Mouse (Mus musculus) frontal cortex, adult 2 months (tissue): Measurements from ENCODE around the gene Tha1. TPM values are rescaled to one million over a fixed set of nuclear protein-coding genes. Genes with fewer than 3 reads are reported as not detected.

Source experiments
- DNase-seq, 2 experiments: peaks; one replicate each; pipeline ENCODE4 v3.0.0; 2022; ENCODE audit warnings: low spot score in 1 of 2; ENCODE audit errors: extremely low spot score in 1 of 2
- polyA plus RNA-seq: library from polyadenylated mRNA; depleted of rRNA; stranded (reverse); fragments of >200 nt; gene quantifications from 2 replicates; pipeline ENCODE4 v1.2.3, GENCODE M21; 2012

Gene Tha1
- polyA plus RNA-seq, 1 experiment = 9.1 TPM

DNA sequence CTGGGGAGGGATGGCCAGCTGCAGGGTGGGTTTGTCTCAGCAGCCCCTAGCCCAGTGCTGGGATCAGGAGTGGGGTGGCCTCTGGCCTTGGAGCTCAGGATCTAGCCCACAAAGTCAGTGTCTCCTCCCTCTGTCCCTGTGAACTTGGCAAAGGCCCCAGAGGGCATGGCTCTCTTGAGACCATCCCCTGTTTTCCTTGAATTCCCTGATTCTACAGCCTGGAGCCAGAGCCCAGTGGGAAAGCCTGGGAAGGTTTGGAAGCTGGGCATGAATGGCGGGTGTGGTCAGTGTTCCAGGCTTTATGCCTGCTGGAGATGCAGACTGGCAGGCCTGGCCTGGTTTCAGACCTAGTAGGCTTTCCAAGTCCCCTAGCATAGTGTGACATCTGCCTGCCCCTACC lies 8.9 kb upstream of the Tha1 start:
- DNase-seq = no peak

DNA sequence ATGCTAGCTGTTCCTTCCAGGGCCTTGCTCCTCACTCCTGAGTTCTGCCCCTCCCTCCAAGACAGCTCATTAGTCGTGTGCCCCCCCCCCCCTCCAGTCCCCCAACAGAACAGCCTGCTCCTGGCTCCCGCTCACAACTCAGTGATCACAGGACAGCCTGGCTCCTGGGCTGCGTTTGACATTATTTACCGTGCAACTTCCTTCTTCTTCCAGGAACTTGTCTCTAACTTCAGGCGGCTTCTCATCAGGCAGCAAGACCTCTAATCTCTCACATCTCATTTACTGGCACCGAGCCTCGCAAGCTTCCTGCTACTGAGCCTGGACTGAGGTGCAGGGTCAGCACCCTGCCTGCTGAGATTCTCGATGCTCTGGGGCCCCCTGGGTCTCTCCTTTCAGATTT lies 8.5 kb upstream of the Tha1 start:
- DNase-seq = no peak

DNA sequence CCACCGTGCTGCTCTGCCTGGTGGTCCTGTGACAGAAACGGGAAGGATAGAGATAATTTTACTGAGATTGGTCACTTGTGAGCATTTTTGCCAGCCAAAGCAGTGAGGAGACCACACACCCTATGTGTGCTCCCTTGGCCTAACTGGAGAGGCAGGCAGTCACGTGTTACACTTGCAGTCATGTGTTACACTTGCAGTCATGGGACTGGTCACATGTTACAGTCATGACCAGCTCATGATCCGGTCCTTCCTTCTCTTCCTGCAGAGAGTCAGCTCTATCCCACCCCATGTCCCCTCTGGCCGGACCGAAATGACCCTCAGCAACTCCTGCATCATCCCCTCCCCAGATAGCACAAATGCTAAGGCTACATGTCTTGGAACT lies 7.7 kb upstream of the Tha1 start:
- DNase-seq = no peak

DNA sequence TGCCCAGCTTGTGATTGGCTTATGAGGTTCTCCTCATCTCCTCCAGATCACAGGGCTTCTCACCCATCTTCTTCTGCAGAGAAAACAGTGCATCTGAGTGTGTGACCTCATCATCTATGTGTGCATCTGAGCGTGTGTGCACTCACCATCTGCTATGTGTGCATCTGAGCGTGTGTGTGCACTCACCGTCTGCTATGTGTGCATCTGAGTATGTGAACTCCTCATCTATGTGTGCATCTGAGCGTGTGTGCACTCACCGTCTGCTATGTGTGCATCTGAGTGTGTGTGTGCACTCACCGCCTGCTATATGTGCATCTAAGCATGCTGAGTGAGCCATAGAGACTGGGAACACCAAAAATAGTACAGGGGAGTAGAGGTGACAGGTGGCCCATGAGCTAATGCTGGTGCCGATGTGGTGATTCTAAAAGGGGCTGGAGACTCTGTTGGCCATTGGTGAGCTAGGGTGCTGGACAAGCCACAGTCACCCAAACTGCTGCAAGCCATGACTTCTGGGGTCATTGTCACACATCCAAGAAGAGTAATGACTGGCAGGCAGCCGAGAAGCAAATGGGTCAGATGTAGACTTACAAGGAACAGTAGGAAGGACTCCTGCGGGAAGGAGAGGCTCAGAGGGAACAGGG lies 7.2 kb upstream of the Tha1 start:
- DNase-seq = no peak

DNA sequence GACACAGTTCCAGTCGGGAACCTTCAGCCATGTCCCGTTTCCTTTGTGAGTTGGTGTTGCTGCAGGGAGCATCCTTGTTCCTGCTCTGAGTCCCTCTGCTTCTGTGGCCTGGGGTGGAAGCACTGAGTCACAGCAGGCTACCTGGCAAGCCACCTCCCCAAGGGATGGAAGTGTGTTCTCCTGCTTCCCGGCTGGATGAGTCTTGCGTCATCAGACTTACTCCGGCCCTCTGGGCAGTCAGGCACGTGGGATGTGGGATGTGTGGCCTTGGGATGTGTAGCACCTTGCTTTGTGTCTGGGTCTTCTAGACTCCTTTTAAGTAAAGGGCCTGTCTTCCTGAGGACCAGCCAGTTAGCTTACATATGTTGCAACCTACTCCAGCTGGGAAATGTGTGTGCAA lies 6.4 kb upstream of the Tha1 start:
- no peak for DNase-seq

DNA sequence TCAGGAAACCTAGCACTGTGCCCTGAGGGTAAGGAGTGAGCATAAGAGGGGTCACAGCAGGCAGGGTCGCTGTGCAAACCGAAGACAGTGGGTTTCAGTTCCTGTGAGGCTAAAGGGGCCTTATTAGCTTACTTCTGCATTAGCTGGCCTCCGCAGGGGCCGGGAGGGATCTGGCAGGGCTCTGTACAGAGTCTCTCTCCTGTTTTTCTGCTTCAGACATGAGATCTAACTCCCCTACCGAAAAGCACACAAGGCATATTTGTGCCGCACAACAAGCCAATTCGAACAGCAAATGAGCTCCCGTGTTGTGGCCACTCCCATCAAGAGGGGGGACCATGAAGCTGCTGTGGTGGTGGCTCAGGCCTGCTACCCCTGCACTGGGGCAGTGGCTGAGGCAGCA lies 5.6 kb upstream of the Tha1 start:
- DNase-seq = no peak

DNA sequence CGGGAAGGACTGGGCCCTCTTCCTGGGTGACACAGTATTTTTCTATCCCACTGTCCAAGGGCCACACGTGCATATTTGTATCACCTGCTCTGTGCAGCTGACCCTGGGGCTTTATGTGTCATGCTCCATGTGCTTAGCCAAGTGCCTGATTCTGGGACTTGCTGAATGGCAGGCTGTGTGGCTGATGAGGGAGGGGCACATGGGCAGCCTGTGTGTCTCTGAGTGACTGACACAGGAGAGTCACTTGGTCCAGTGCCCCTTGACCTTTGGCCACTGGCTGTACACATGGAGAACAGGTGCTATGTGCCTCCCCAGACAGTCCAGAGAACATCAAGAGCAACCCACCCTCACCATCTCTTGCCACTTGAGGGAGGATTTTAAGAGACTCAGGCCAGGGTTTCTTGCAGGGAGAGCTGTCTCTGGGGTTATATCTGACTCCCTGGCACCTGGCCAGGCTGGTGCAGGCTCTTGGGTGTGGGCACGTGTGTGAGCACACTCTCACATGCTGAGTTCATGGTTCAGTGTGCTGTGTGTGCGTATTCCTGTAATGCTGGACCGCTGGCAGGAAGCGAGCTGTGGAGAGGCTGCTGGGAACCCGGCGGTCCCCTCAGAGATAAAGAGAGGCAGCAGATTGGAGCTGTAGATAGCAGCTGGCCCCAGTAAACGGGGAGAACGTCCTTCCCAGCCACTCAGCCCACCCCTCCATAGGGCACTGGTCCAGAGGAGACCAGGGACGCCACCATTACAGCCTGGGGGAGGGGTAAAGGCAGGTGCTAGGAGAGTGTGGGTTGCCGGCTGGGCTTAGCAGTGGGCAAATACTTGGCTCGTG lies 4.8 kb upstream of the Tha1 start:
- peak in 1 of 2 experiments; percentile 34 for DNase-seq

DNA sequence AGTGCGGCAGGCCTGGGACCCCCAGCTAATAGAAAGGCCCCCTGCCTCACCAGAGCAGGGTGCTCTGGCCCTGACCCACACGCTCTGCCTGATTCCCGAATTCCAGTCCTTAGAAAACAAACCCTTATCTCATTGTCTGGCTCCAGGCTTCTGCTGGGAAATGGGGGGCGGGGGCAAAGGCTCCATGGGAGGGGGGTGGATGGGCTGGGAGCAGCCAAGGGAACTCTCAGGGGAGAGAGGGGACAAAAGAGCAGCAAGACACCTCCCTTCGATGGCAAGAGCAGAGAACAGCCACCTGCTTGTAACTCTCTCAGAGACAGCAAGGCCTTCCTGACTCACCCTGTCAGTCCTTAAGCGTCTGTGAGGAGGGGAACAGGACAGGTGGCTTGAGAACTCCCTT lies 2.4 kb upstream of the Tha1 start:
- no peak for DNase-seq

DNA sequence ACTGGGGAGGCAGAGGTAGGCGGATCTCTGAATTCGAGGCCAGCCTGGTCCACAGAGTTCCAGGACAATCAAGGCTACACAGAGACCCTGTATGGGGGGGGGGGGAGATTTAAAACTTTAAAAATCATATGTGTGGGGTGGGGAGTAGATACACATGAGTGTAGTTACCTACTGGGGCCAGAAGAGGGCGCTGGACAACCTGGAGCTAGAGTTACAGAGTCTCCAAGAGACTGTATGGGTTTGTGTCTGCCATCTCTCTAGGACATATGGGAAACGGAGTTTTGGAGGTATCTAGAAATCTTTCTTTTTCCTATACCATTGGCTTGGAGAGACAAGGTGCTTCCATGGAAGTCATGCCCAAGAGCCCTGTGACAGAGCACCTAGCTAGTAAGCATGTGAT lies 1.1 kb upstream of the Tha1 start:
- no peak for DNase-seq

DNA sequence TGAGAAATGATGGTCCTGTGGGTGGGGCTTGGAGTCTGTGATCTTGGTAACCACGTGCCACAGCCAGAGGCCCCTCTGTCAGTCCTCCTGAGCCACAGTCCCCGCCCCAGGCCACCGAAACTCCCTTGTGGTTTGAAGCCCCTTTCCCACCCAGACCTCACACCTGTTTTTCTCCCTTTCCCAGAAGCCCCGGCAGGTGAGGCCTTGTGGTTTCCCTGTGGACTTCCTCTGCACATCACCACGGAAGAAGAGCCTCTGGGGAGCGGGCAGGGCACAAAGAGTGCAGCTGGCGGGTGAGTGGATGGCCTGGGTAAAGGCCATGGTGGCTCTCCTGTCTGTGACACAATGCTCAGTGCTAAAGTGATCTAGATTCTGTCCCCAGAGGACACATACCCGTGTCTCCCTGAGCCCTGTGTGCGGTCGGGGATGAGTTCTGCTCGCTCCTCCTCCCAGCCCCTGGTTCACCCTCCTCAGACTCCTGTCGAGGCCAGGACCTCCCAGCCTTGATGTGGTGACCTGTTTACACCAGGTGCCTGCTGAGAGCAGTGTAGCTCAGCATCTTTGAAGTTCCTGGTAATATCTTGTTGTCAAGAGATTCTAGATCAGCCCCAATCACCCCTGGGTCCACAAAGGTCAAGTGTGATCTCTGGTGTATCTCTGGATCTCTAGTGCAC lies 1.2 kb downstream of the Tha1 start:
- no peak for DNase-seq

DNA sequence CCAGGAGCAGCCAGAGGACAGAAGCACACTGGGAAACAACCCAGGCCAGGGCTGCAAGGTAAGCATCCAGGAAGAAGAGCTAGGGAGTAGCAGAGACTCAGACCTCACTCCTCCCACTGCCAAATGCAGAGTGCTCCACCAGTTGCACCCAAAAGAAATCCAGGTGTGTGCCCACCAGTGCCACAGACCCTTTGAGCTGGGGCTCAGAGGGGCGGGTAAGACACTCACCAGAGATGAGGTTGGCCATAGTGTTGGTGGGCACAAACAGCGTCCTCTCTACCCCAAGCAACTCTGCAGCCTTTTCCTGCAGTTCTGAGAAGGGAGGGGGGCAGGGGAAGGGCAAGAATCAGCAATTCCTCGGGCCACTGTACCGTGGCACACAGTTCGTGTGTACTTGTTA lies 1.9 kb downstream of the Tha1 start:
- no peak for DNase-seq

DNA sequence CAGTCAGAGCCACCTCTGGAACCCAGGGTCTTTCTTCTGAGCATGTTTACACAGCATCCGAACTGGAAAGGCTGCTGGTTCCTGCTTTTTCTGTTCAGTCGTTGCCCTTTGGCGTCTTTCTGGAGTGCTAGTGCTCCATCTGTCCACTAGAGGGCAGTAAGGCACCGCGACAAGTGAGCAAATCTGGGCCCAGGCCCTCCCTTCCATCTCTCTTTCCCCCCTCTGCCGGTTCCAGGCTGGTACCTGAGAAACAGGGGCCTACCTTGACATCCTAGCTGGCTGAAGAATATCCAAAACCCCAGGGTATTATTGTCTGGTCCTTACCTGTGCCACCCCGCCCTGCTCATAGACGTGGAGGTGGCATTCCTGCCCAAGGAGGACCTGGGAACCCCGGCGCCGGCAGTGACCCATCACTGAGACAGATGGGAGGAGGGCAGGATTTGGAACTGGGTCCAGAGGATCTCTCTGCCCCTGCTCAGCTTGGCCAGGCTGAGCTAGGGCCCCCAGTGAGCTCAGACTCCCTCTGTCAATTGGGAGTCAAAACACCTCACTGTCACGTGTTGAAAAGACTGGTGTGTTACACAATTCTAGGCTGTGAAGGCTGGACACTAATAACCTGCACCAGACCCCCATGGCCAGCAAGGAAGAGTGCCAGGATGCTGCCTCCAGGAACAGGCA lies 2.5 kb downstream of the Tha1 start:
- peak; percentile 66 to 91 for DNase-seq

DNA sequence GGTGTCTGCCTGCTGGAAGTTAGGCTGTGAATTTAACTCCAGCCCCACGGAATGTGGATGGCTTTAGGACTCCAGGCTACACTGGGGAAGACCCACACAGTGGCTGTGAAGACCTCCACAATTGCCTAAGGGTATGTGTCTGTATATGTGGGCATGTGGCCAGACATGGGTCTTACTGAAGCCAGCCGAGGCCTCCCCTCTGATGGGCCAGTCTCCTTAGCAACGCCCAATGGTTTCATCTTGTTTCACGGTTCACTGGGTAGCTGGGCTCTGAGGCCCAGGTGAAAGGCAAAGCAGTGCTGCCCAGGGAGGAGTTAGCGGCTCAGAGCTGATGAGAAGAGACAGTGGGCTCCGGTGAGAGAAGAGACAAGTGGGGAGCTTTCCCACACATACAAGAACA lies 7.3 kb downstream of the Tha1 start:
- no peak for DNase-seq

DNA sequence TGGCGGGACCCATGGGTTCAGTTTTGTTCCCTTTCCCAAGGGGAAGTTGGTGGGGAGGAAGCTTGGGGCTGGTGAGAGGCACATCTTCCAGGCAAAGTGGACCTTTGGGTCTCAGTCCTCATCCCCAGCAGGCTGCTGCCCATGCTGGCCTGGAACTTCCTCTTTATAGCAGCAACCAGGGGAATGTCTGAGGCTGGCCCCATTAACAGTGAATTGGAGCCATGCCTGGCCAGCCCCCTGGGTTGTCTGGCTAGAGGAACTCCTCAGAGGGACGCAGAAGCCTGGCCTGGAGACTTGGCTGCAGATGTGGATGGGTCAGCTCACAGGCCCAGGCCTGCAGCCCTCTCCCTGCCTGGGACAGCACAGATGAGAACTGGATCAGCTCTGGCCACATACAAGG lies 8.5 kb downstream of the Tha1 start:
- no peak for DNase-seq

DNA sequence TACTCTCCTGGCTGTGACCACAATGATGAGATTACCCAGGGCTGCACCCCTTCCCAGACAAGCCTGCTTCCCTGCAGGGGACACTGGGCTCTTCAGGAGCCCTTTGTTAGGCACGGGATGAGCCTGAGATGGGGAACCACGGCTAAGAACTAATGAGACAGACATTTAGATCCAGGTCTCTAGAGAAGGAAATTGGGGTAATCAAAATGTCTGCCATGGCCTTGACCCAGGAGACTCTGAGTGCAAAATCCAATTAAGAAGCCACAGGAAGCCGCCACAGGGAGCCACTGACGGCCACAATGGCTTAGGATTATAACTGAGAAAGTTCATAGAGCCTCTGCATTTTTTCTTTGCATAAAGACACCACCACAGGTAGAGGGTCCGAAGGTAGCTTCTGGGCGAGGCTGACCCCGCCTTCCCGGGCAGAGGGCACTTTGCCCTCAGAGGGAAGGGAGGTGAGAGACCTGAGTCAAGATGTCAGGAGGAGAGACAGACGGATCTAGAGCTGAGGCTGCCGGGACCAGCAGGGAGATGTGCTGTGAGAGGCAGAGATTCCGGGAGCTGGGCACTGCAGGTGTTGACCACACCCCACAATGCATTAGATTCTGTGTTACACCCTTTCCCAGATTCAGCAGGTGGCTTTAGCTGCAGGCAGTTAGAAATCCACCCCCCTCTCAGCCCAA lies 10.0 kb downstream of the Tha1 start:
- no peak for DNase-seq

DNA sequence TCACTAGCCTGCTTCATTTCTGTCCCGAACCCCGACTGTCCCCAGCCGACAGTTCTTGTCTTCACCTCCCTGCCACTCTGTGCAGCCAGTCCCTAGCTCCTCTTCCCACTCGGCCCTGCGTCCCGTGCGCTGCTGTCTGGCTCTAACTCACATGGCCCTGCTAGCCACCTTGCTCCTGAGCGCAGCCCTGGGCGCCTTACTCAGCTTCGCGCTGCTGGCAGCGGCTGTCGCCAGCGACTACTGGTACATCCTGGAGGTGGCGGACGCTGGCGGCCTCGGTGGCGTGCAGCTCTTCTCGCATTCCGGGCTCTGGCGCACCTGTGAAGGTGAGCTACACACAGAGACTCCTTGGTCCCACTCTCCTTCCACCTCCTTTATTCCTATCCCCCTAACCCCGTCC lies 12.7 kb downstream of the Tha1 start, which contains the start of gene Tmem235:
Gene Tmem235 (plus strand): TSS at position 152 of the 400 bp plus-strand sequence.
- DNase-seq = no peak

DNA sequence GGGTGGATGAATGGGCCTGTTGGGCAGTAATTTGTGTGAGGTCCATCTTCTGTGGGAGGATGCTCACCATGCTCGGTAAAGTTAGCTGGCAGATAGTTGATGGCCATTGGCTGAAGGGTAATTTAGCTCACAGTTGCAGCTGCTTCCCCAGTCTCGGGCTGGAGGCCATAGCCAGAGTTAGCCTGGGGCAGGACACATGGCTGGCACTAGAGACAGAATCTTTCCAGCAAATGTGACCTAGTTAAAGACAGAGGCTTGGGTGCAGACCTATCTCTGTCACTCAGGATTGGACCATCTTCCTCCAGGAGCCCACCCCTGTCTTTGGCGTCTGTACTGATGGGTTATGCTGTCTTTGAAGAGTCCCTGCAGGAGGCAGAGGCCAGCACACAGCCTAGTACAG lies 14.9 kb downstream of the Tha1 start:
- DNase-seq = no peak

DNA sequence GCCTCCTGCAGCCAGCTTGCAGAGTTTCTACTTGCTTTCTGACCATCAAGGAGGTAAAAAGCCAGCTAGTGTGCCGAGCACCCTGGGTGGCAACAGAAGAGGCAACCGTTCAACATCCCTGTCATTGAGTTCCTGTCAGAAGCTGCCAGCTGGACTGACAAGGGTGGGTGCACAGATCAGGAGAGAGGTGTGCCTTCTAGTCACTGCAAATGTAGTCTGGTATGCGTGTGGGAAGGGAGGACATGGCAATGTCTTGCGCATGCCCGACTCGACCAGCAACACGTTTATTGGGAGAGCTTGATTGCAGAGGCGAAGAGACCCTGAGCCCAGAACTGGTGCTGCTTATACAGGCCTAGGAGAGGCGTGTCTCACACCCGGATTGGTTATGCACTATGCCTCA lies 15.8 kb downstream of the Tha1 start:
- no peak for DNase-seq

DNA sequence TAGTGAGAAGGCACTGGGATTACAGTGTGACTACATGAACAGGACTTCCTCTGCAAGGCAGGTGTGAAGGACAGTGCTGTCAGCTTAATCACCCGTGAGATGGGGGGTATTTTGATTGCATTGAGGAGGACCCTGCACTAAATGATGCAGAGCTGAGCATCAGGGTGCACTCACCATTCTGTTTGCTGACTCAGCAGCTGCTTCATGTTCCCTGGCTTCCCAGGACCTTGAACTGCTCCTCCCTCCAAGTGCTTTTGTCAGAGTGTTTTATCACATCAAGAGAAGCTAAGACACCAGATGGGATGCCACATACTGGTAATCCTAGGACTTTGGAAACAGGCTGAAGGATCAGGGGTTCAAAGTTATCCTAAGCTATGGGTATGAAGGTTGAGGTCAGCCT lies 17.3 kb downstream of the Tha1 start:
- DNase-seq = no peak

DNA sequence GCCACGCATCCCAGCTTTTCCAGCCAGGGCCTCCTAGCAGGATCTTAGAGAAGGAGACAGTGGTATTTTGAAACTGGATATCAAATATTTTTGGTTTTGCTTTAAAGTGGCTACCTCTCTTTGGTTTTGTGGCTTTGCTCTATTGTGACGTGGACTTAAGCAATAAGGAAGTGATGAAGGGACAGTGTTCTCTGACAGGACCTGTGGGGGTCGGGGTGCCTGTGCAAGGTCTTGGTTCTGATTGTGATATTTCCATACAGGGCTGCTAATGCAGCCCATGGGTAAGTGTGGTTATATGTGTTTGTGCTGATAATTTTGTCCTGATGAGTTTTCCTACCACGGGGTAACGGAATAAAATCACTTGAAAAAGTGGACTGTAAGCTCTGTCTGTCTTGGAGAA lies 17.9 kb downstream of the Tha1 start:
- DNase-seq = no peak

DNA sequence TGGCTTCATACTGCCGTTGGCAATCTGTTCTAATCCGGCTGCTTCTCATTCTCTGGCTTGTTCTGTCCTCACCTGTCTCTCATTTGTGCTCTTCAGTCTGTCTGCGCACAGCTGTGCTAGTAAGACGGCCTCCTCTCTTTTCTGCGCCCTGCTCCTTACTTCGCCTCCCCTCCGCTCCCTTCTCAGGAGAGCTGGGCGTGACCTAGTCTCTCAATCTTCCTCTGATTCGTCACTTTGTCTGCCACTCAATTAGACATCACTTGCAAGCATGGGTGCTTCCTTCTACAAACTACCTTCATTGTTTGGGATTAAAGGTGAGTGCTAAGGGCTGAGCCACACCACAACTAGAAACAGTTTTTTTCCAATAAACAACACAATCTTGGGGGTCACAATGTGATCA lies 19.0 kb downstream of the Tha1 start:
- DNase-seq = no peak
